Mouse (Mus musculus) heart, postnatal 0 days (tissue): ENCODE measurements around the gene Grk5.

ENCODE experiments used
- CTCF ChIP-seq: IDR thresholded peaks from 2 replicates; pipeline ENCODE4 v1.5.1; 2016; ENCODE audit warnings: antibody characterized with exemption, control low read depth, low read depth
- EP300 ChIP-seq: IDR thresholded peaks from 2 replicates; pipeline ENCODE4 v1.6.1; 2016; ENCODE audit warnings: antibody characterized with exemption, low read depth

DNA sequence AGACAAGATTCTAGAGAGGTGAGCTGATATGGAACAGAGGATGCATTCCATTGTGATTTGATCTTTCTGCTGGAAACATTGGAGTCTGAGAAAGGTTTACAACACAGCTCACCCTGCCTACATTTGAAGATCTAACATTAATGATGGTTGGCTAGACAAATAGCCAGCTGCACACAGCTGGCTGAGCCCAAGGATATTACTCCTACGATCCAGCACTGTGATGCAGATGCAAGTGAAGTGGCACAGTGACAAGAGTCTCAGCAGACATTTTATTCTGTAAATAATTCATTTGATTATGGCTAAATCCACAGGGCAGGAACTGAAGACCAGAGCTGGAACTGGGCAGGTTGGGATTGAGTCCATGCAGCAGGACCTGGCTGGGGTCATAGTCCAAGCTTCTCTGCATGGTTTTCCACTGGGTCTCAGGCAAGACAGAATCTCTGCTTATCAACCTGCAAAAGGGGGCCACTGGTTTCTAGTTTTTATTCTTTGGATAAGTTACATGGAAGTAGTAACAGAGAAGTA lies 70.2 kb downstream of the Grk5 start:
- TF ChIP-seq CTCF (no peak), EP300 (no peak)
